Mouse (Mus musculus) R1 (cell line): ENCODE results near the gene Spata48.

Source experiments
- DNase-seq: peaks from one replicate; pipeline ENCODE4 v3.0.0-alpha.2; 2018; ENCODE audit warnings: low read depth, low spot score

The Spata48 gene

GRCm38 (mm10) chr11:11536295-11536694 lies 74.4 kb downstream of the Spata48 start:
- no peak for DNase-seq

GRCm38 (mm10) chr11:11545948-11546347 lies 84.1 kb downstream of the Spata48 start:
- no peak for DNase-seq

GRCm38 (mm10) chr11:11546903-11547511 lies 85.1 kb downstream of the Spata48 start:
- DNase-seq: no peak

- DNase-seq: no peak
Observed at GRCm38 (mm10) chr11:11547597-11548240, 85.8 kb downstream of the Spata48 start.

DNA sequence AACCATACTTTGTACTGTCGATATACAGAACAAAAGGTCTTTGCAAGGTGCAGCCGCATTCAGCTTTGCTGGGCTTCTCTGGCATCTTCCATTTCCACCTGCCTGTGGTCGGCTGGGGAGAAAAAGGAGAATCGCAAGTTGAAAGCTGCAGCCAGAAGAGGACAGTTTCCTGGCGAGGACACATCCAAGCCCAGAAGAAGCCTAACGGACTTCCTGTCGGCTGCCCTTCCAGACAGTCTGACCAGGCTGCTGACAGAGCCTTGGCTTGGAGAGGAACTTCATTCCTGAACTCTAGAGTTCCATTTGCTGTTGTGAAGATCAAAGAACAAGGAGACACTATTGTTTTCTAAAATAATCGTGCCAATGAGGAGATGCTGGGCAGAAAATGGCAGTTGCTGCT lies 93.7 kb downstream of the Spata48 start:
- DNase-seq: no peak

DNA sequence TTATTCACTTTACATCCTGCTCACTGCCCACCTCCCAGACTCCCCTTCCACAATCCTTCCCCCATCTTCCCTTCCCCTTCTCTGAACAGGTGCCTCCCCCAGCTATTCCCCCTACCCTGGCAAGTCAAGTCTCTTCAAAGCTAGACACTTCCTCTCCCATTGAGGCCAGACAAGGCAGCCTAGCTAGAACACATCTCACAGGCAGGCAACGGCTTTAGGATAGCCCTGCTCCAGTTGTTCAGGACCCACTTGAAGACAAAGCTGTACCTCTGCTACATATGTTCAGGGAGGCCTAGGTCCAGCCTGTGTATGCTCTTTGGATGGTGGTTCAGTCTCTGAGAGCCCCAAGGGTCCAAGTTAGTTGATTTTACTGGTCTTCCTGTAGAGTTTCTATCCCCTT lies 94.3 kb downstream of the Spata48 start:
- DNase-seq: no peak

DNA sequence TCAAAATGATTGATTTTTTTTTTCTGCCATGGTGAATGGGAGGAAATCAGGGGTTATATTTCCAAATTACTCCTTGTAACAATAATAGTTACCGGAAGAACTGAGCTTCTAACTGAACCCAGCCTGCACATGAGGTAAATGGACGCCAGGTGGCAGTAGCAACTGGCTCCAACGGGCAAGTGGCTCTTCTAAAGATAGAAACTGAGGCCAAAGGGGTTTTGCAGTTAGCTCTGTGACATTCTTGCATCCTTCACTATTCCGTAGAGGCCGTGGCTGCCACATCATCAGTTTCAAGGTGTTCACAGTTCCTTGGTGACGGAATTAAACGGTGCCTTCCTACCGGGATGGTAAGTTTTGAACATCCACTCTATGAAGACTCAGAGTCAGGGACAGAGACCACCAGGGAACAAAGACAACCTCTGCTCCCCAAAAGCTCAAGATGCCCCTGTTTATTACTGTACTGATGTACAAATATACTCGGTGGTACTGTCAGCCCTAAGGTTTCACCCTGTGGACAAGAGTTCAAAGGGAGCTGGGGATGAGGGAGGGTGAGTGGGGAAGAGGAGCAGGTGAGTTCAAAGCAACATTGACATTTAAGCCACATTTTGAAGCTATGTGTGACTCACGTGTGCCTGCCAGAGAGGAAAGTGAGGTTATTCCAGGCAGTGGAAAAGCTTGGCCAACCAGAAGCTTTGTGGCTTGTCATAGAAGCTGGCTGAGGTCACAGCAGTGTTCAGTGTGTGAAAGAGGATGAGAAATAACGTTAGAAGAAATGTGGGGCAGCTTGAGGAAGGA lies 95.5 kb downstream of the Spata48 start:
- peak; percentile 55 for DNase-seq

DNA sequence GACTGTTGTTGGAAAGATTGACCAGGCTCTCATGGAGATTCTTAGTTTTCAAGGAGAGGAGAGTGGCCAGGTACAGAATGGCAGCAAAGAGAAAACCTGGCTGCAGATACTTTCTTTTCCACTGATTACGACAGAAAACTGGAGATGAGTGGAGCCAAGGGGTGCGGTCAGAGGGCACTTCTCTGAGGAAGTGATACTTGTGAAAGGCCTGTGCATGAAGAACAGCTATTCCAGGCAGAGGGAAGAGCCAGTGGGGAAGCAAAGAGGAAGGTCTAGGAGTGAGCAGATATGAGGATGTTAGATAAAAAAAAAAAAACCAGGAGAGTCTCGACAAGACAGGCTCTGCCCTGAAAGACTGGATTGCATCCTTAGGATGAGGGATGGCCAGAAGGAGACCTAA lies 96.8 kb downstream of the Spata48 start:
- DNase-seq: no peak

GRCm38 (mm10) chr11:11559099-11559686 lies 97.3 kb downstream of the Spata48 start:
- no peak for DNase-seq

GRCm38 (mm10) chr11:11561118-11561517 lies 99.2 kb downstream of the Spata48 start:
- no peak for DNase-seq

DNA sequence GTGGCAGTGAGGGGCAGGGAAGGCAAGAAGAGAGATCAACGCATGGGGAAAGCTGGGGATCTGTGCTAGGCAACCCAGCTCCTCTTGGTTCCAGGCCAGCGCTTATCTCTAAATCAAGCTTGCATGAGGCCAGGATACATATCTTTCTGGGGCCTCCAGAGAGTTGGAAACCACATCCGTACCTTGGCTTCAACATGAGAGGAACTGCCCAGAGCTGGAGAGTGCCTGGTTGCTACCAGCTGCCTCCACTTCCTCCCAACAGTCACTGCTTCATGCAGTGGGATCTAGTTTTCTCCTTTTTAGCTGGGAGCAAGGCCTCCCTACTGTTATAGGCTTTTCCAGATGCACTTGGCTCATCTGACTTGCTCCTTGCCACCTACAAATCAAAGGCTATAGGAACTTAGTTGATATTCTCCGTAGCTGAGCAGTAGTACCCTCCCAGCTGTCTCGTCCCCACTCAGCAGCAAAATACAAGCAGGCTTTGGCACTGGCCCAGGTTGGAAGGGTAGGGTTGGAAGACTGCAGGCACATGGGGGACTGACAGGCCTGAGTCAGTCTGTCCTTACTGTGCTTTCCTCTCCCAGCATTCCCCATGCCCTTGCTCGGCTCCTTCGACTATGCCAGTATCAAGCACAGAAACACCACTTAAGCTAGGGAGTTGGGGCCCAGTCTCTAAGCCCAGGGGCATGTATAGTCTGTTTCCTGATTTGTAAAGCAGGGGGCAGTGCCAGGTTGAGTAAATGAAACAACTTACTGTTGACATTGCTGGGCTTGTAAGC lies 102.6 kb downstream of the Spata48 start:
- no peak for DNase-seq
